Mouse (Mus musculus): ENCODE measurements around the gene Krtap19-5. TPM values are rescaled to one million over a fixed set of nuclear protein-coding genes. Genes with fewer than 3 reads are reported as not detected.

Gene Krtap19-5
- not detected in 2 replicates for polyA plus RNA-seq (2012; ENCODE audit: insufficient read depth, insufficient read length, missing spikeins)

DNA sequence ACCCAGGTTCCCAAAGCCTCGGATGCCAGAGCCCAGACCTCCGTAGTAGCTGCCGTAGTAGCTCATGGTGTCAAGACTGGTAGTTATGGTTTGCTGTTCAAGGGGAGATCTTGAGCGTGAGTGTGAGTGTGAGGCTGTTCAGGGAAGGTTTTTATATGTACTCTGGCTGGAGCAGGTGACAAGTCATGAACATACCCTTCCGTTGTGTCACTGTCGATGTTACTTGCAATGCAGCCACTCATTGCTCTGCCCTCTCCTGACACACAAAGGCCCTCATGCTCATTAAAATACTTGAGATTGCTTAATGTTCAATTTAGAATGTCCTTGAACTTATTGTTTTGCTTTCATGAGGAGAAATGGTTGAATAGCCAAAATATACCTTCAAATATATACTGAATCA, at the start of gene Krtap19-5:
Krtap19-5 (minus strand) TSS at position 101 of the 400 bp plus-strand sequence.
- Histone ChIP-seq H3K27ac (replicated peaks; ENCODE audit: low read depth, low read length) (no peak within 1 kb of the TSS), H3K4me3 (ENCODE audit: insufficient read depth, low read depth, low read length) (no peak within 1 kb of the TSS), H3K4me1 (ENCODE audit: control insufficient read depth, insufficient read depth, insufficient read length, low read length) (no peaks in the 10 kb centered on the region)

DNA sequence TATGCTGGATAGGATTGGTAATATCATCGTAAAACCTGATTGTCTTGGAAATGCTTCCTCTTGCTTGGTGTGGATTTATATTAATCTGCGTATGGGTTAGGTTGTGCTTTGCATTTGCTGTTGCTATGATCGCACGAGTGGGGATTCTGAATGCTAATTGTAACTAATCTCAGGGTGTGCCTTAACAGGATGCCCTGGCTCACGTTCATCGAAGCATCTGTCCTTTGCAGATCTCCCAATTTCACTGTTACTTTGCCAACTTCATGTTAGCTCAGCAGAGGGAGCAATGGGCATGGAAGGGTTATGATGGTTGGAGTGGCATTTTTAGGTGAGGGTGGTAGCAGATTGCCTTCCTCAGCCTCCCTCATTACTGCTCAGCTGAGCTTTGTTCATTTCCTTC, 44.8 kb upstream of the Krtap19-5 start:
- H3K27ac ChIP-seq (replicated peaks; ENCODE audit: low read depth, low read length): no peak overlapping the region
- no peaks in the 10 kb centered on the region for H3K4me1 ChIP-seq (ENCODE audit: control insufficient read depth, insufficient read depth, insufficient read length, low read length)
- no peak overlapping the region for H3K4me3 ChIP-seq (ENCODE audit: insufficient read depth, low read depth, low read length)

DNA sequence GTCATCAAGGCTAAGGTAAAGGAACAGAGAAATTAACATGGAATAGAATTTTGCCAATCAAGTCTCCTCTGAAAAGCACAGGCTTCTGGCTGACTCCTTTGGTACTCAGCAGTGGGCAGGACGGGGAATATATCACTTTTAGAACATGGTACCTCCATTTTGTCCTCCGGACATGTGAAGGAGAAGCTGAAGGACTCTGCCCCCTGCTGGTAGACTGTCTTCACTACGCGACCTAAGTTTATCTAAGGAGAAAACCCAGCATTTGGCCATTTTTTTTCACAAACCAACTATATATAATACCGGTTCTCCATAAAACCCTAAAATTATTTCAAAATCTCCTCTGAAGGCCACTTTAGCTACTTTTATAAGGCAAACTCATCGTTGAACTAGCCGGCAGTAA, 42.0 kb upstream of the Krtap19-5 start:
- no peak overlapping the region for H3K27ac ChIP-seq (replicated peaks; ENCODE audit: low read depth, low read length)
- no peak overlapping the region for H3K4me3 ChIP-seq (ENCODE audit: insufficient read depth, low read depth, low read length)
- H3K4me1 ChIP-seq (ENCODE audit: control insufficient read depth, insufficient read depth, insufficient read length, low read length): no peaks in the 10 kb centered on the region

DNA sequence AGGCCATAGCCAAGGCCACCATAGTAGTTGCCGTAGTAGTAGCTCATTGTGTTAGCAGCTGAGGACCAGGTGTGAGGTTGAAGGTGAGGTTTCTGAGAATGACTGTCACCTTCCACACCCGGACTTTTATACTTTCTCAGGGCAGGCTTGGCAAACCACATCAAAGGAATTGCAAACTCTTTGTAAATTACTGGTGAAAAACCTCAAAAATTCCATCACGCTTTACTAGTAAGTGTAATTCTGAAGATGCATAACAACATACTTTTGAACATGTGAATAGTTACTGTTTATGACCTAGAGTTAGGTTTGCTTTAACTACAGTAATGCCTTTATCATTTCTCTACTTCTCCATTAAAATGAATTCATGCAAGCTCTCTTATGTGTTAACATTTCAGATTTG, 35.9 kb upstream of the Krtap19-5 start, which contains the start of gene Krtap19-9b:
Krtap19-9b (minus strand) TSS at position 101 of the 400 bp plus-strand sequence.
- no peak within 1 kb of the TSS for H3K4me3 ChIP-seq (ENCODE audit: insufficient read depth, low read depth, low read length)

DNA sequence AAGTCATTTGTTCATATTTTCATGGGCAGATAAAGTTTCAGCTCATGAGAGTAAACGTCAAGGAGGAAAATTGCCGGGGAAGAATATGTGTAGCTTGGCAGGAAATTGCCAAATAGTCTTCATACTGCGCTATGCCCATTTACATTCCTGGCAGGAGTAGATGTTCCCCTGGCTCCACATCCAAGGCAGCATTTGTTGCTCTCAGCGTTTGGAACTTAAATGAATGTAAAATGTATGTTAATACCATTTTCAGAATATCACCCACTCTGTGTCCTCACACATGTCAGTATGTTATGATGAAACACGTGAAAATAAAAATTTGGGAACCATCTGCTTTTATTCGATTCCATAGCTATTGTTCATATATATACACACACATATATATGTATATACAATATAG, 9.4 kb downstream of the Krtap19-5 start:
- no peak overlapping the region for H3K27ac ChIP-seq (replicated peaks; ENCODE audit: low read depth, low read length)
- no peaks in the 10 kb centered on the region for H3K4me1 ChIP-seq (ENCODE audit: control insufficient read depth, insufficient read depth, insufficient read length, low read length)
- no peak overlapping the region for H3K4me3 ChIP-seq (ENCODE audit: insufficient read depth, low read depth, low read length)

More for the DNA sequence above, 35.9 kb upstream of the Krtap19-5 start, which contains the start of gene Krtap19-9b:
- Histone ChIP-seq H3K27ac (replicated peaks; ENCODE audit: low read depth, low read length) (no peak within 1 kb of the TSS), H3K4me1 (ENCODE audit: control insufficient read depth, insufficient read depth, insufficient read length, low read length) (no peaks in the 10 kb centered on the region)

DNA sequence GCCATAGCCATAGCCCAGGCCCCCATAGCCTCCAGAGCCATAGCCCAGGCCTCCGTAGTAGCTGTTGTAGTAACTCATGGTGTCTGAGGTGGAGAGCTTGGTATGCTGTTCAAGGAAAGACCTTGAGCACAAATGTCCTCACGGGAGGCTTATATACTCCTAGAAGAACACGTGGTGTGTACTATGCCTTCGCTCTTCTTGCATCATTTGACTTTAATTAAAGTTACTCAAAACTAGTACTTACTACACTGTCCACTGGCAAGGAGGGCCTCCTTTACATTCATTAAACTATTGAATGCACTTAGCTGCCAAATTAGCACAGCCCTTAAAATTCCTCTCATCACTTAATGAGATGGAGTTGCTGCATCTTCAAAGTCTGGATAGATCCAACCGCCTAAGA, 11.3 kb downstream of the Krtap19-5 start, which contains the start of gene Krtap19-4:
Krtap19-4 (minus strand) TSS at position 101 of the 400 bp plus-strand sequence.
- Histone ChIP-seq H3K4me1 (ENCODE audit: control insufficient read depth, insufficient read depth, insufficient read length, low read length) (no peaks in the 10 kb centered on the region), H3K27ac (replicated peaks; ENCODE audit: low read depth, low read length) (no peak within 1 kb of the TSS), H3K4me3 (ENCODE audit: insufficient read depth, low read depth, low read length) (no peak within 1 kb of the TSS)

DNA sequence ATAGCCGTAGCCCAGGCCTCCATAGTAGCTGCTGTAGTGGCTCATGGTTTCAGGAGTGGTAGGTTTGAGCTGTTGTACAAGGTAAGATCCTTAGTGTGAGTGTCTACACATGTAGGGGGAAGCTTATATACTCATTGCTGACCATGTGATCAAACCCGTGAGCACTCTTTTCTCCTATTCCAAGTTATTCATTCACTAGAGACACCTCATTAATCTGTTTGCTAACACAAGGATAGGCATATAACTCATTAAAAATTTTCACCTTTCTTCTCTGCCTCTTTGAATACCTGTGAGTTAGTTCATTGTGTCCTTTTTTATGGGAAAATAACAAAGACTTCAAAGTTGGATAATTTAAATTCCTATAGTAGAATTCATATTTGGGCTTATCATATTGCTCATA, 18.3 kb downstream of the Krtap19-5 start, which contains the start of gene Krtap19-3:
Krtap19-3 (minus strand) TSS at position 101 of the 400 bp plus-strand sequence.
- Histone ChIP-seq H3K27ac (replicated peaks; ENCODE audit: low read depth, low read length) (no peak within 1 kb of the TSS), H3K4me3 (ENCODE audit: insufficient read depth, low read depth, low read length) (no peak within 1 kb of the TSS), H3K4me1 (ENCODE audit: control insufficient read depth, insufficient read depth, insufficient read length, low read length) (no peaks in the 10 kb centered on the region)

DNA sequence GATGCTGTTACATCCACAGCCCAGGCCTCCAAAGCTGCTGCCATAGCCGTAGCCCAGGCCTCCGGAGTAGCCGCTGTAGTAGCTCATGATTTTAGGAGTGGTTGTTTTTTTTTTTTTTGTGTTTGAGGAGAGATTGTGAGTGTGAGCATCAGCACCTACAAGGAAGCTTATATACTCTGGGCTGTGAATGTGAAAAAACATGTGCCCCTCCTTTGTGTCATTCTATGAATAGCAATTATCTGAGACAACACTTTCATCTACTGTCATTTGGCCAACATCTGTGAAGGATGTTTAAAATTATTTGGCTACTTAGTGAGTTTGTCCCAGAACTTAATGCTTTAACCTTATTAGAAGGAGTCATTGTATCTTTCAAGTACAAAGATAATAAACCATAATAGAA, 22.1 kb downstream of the Krtap19-5 start, which contains the start of gene Krtap19-2:
Krtap19-2 (minus strand) TSS at position 101 of the 400 bp plus-strand sequence.
- Histone ChIP-seq H3K27ac (replicated peaks; ENCODE audit: low read depth, low read length) (no peak within 1 kb of the TSS), H3K4me1 (ENCODE audit: control insufficient read depth, insufficient read depth, insufficient read length, low read length) (no peaks in the 10 kb centered on the region), H3K4me3 (ENCODE audit: insufficient read depth, low read depth, low read length) (no peak within 1 kb of the TSS)

DNA sequence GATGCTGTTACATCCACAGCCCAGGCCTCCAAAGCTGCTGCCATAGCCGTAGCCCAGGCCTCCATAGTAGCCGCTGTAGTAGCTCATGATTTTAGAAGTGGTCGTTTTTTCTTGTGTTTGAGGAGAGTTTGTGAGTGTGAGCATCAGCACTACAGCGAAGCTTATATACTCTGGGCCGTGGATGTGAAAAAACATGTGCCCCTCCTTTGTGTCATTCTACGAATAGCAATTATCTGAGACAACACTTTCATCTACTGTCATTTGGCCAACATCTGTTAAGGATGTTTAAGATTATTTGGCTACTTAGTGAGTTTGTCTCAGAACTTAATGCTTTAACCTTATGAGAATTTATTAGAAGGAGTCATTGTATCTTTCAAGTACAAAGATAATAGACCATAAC, 26.9 kb downstream of the Krtap19-5 start, which contains the start of gene Krtap19-1:
Krtap19-1 (minus strand) TSS at position 101 of the 400 bp plus-strand sequence.
- no peak within 1 kb of the TSS for H3K4me3 ChIP-seq (ENCODE audit: insufficient read depth, low read depth, low read length)
- H3K27ac ChIP-seq (replicated peaks; ENCODE audit: low read depth, low read length): no peak within 1 kb of the TSS
- H3K4me1 ChIP-seq (ENCODE audit: control insufficient read depth, insufficient read depth, insufficient read length, low read length): no peaks in the 10 kb centered on the region

DNA sequence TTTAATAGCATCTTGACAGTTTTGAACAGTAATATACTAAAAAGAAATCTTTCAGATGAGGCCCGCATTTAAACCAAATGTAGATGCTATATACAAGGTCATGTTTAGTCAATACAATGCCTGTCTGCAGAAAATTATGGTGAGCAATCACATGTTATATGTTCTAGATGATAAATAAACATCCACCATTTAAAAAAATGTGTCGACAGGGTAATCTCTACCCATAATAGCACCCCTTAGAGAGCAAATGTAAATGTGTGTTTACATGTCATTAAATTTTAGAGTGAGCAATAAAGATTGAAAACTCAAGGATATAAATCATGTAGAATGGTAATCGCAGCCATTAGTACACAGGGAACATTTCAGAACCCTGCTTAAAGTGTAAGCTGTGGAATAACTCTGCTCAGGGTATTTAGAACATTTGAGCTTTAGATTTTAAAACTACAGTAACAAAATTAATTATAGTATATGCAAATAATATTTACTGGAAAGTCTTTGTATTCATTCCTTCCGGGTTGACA, 31.3 kb downstream of the Krtap19-5 start:
- Histone ChIP-seq H3K27ac (replicated peaks; ENCODE audit: low read depth, low read length) (no peak overlapping the region), H3K4me3 (ENCODE audit: insufficient read depth, low read depth, low read length) (no peak overlapping the region), H3K4me1 (ENCODE audit: control insufficient read depth, insufficient read depth, insufficient read length, low read length) (no peaks in the 10 kb centered on the region)

DNA sequence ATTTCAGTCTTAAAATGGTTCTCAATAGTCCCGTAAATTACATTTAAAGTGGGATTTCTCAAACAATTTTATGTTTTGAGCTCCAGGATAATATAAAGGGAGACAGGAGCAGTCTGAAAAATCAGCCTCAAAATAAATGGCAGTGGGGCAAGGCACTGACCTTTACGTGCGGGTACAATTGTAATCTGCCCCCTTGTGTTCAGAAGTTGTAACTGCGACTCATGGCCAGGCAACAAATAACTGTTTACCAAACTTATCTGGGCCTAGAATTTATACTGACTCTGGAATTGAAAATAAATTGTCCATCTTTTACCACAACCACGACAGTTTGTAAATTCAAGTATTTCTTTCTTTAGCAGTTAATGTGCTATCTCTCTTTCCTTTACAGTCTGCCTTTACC, 44.8 kb downstream of the Krtap19-5 start:
- H3K4me3 ChIP-seq (ENCODE audit: insufficient read depth, low read depth, low read length): no peak overlapping the region
- no peak overlapping the region for H3K27ac ChIP-seq (replicated peaks; ENCODE audit: low read depth, low read length)
- no peaks in the 10 kb centered on the region for H3K4me1 ChIP-seq (ENCODE audit: control insufficient read depth, insufficient read depth, insufficient read length, low read length)

DNA sequence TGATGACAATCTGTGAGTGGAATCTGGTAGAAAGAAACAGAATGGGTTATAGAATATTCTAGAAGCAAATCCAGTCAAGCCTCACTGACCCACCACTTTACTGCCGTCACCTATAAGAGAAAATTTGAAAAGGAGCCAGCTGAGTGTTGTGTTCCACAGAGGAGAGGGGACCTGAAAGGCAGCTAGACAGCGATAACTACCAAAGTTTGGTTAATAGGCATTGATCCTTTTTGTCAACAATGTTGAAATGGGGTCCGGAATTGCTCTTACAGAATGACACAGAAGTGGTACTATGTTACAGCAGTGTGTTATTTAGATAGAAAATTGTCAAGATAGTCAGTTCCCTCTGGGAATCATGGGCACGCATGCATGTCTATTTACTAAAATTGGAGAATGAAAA, 47.7 kb downstream of the Krtap19-5 start:
- no peaks in the 10 kb centered on the region for H3K4me1 ChIP-seq (ENCODE audit: control insufficient read depth, insufficient read depth, insufficient read length, low read length)
- no peak overlapping the region for H3K27ac ChIP-seq (replicated peaks; ENCODE audit: low read depth, low read length)
- H3K4me3 ChIP-seq (ENCODE audit: insufficient read depth, low read depth, low read length): no peak overlapping the region

DNA sequence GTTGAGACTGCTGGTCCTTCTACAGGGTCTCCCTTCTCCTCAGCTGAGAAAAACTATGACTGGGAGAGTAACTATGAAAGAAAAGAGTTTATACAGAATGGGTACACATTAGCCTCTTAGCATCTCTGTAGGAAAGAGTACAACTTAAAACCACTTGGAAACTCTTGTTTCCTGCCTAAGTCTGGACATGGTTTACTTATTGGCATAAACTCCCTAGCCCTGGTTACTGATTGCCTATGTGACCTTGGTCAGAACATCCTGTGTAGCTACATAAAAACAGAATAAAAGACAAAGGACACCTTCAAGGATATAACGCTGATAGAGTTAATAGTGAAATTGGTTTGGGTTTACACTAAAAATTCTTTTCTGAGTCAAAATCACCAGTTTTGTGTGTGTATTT, 48.9 kb downstream of the Krtap19-5 start:
- H3K4me3 ChIP-seq (ENCODE audit: insufficient read depth, low read depth, low read length): no peak overlapping the region
- no peak overlapping the region for H3K27ac ChIP-seq (replicated peaks; ENCODE audit: low read depth, low read length)
- H3K4me1 ChIP-seq (ENCODE audit: control insufficient read depth, insufficient read depth, insufficient read length, low read length): no peaks in the 10 kb centered on the region
